8 mouse cellular contexts compared by ENCODE assay signal in genomic region chr11:70656964-70657363, GRCm38 (mm10). TPM values are rescaled to one million over a fixed set of nuclear protein-coding genes. Genes with fewer than 3 reads are reported as not detected.
A peak's percentile ranks its signal among the peaks of the same experiment; 100 is the strongest.
DNase-seq lines count a peak whose midpoint lies in the region; ATAC-seq lines count a peak whose summit lies in the region.

Eno3 (plus strand) TSS chr11:70657202.

- H3K36me3 ChIP-seq in forebrain, embryonic 14.5 days (ENCODE audit: control insufficient read depth, insufficient read depth, low read length) = peaks cover 19% of the 10 kb centered on the region
- H3K36me3 ChIP-seq in hindbrain, embryonic 10.5 days = peaks cover 34% of the 10 kb centered on the region
- peaks cover 9% of the 10 kb centered on the region; the same call in 1 of the 2 replicates for H3K36me3 ChIP-seq in macrophage (ENCODE audit: inconsistent target)

- 9% methylated on average over 3 of the region's 3 CpGs for WGBS in forebrain, embryonic 14.5 days
- WGBS in hindbrain, embryonic 10.5 days = 2% methylated on average over 3 of the region's 3 CpGs
- WGBS in macrophage (ENCODE audit: missing documents) = 75% methylated on average over 3 of the region's 3 CpGs

- peaks cover 21% of the 10 kb centered on the region for H3K4me1 ChIP-seq in forebrain, embryonic 14.5 days (ENCODE audit: control insufficient read depth, insufficient read depth, low read length)
- H3K4me1 ChIP-seq in hindbrain, embryonic 10.5 days (replicated peaks) = peaks cover 57% of the 10 kb centered on the region

- DNase-seq in left cerebral cortex, postnatal 4 days = peak; percentile 48
- no peak for DNase-seq in left cerebral cortex, postnatal 36 days (ENCODE audit: low spot score in 2 of 2)
- DNase-seq in adrenal gland, adult 2 months = peak; percentile 43
- no peak for DNase-seq in forebrain, embryonic 14.5 days (ENCODE audit: low spot score)
- peak; percentile 49 for DNase-seq in hindbrain, embryonic 10.5 days (ENCODE audit: low spot score)
- DNase-seq in adipocyte (ENCODE audit: low spot score) = no peak
- no peak for DNase-seq in layer of hippocampus, adult 11-12 months (ENCODE audit: low spot score)

- H3K9ac ChIP-seq in forebrain, embryonic 14.5 days (ENCODE audit: low read length) = peak within 1 kb of the TSS; percentile 97

- no peak for ATAC-seq in forebrain, embryonic 14.5 days

- no peaks in the 10 kb centered on the region for H3K9me3 ChIP-seq in forebrain, embryonic 14.5 days (replicated peaks; ENCODE audit: control insufficient read depth, low read length)
- no peaks in the 10 kb centered on the region for H3K9me3 ChIP-seq in hindbrain, embryonic 10.5 days

- H3K27ac ChIP-seq in forebrain, embryonic 14.5 days (ENCODE audit: low read depth, low read length) = peak within 1 kb of the TSS; percentile 95; the same call in 1 of the 2 replicates
- H3K27ac ChIP-seq in hindbrain, embryonic 10.5 days = peak within 1 kb of the TSS; percentile 99
- peak within 1 kb of the TSS; percentile 96 for H3K27ac ChIP-seq in macrophage

- H3K4me2 ChIP-seq in forebrain, embryonic 14.5 days (ENCODE audit: low read length) = peak within 1 kb of the TSS; percentile 91

- H3K79me2 ChIP-seq in macrophage (ENCODE audit: inconsistent target) = peaks cover 22% of the 10 kb centered on the region

- no peaks in the 10 kb centered on the region for H3K27me3 ChIP-seq in forebrain, embryonic 14.5 days (replicated peaks; ENCODE audit: control insufficient read depth, insufficient read depth, low read length)
- no peaks in the 10 kb centered on the region for H3K27me3 ChIP-seq in hindbrain, embryonic 10.5 days (ENCODE audit: insufficient read depth, poor library complexity, severe bottlenecking)

- H3K4me3 ChIP-seq in forebrain, embryonic 14.5 days (ENCODE audit: low read depth, low read length) = peak within 1 kb of the TSS; percentile 100
- H3K4me3 ChIP-seq in hindbrain, embryonic 10.5 days = peak within 1 kb of the TSS; percentile 97
- H3K4me3 ChIP-seq in macrophage (ENCODE audit: inconsistent target) = peak within 1 kb of the TSS; percentile 47

- intact Hi-C loops in left cerebral cortex, postnatal 4 days (cut with DNase I) = no loop called here
- intact Hi-C loops in left cerebral cortex, postnatal 36 days (cut with DNase I) = no loop called here

RNA-seq across cellular contexts. Expression of gene Eno3, which starts in this region (rescaled TPM):
- total RNA-seq in left cerebral cortex, postnatal 4 days (2021) = 1 to 10 TPM; 8.1 to 9.3 TPM
- 1 to 10 TPM; 9.5 to 9.6 TPM for total RNA-seq in left cerebral cortex, postnatal 36 days (2021)
- total RNA-seq in adrenal gland, adult 2 months (2021) = 10 to 100 TPM; 18.3 to 67.6 TPM
- 8.0 and 16.9 TPM in 2 replicates for polyA plus RNA-seq in adrenal gland, adult 2 months (2012; rRNA removed)
- polyA plus RNA-seq in forebrain, embryonic 14.5 days (2014; fragmentation: Nextera tagmentation; extraction: Ambion mirVana) = 5.7 and 5.9 TPM in 2 replicates
- polyA plus RNA-seq in hindbrain, embryonic 10.5 days (2016; fragmentation: Nextera tagmentation; extraction: Ambion mirVana) = 39.3 and 53.3 TPM in 2 replicates
- total RNA-seq in macrophage (2018; cell fraction: chromatin; rRNA removed) = 10 to 100 TPM in 19 of 26 experiments, 1 to 10 TPM in 7; 3.6 to 24.3 (median 14.3) TPM
- 1 to 10 TPM; 2.5 to 4.6 (median 3.9) TPM for total RNA-seq in macrophage (2018; cell fraction: cytosol; rRNA removed)
- total RNA-seq in macrophage (2018; cell fraction: nucleus; rRNA removed) = 10 to 100 TPM in 6 of 26 experiments, 1 to 10 TPM in 20; 3.0 to 16.2 (median 7.7) TPM
- polyA plus RNA-seq in macrophage (2018) = 3.0 to 5.4 TPM (median 4.8 TPM) in 3 replicates

Comparison
In these comparisons a context has a peak if more than half of its experiments do, and no peak if none do; other contexts are left out.
1. DNase-seq: peak in left cerebral cortex, postnatal 4 days (single experiment), adrenal gland, adult 2 months (single experiment) and hindbrain, embryonic 10.5 days (single experiment); none in left cerebral cortex, postnatal 36 days (0 of 2), forebrain, embryonic 14.5 days (single experiment), adipocyte (single experiment) and layer of hippocampus, adult 11-12 months (single experiment).
2. H3K4me3 ChIP-seq: peak in every context shown above with its lines; median percentile 100 in forebrain, embryonic 14.5 days; 97 in hindbrain, embryonic 10.5 days; 47 in macrophage.
3. Peak in every context shown above with its lines, with median percentiles within 50 percentile points of each other: H3K27ac ChIP-seq.